Mouse (Mus musculus) 3T3-L1 (cell line): Measurements from ENCODE around the gene Gm6685.
"Not testable (repeated sequence)": the region's sequence is repeated elsewhere in the genome, so short reads cannot be mapped to it uniquely, and the experiment has no call there.

ENCODE experiments used
- DNase-seq: peaks from one replicate; pipeline ENCODE4 v3.0.0-alpha.2; 2015; ENCODE audit warnings: low read depth, low spot score

The Gm6685 gene

DNA sequence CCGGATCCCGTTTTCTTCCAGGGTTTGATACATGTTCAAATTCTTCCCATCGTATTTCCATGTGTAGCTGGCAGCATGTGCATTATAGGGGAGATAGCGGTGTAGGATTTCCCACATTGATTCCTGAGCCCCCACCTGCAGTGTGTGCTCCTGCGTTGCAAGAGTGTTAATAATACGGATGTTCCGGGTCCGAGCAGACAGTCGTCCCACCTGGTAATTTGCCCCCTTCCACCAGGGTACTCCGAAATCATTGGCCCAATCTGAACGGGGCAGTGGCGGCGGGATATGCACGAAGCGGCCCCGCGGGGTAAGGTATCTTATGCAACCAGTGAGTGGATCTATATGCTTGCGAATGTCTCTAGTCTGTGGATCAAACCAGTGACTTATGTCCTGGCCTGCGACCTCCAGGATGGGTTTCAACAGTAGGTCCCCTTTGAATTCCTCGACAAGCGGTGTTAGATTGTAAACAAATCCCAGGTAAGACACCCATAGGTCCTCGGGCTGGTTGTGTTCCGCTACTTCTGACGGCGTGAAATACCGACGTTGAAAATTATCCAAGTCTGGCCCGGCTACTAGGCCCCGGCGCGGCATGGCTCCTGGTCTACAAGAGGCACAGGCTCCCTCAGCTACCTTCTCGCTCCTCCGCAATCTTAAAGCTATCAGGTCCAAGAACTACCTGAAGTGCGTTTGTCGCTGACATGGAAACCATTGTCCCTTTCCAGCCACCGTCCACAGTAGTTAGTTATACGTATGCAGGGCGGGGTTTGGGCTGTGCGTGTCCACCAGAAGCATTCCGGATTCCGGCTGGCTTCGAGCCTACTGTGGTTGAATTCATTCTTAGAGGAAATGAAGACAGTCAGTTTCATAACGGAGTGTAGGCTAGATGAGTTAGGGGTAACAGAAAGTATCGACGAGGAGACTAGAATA is at the start of gene Gm6685:
Gm6685 (minus strand) TSS at position 644 of the 927 bp plus-strand sequence.
- DNase-seq = not testable (repeated sequence)

DNA sequence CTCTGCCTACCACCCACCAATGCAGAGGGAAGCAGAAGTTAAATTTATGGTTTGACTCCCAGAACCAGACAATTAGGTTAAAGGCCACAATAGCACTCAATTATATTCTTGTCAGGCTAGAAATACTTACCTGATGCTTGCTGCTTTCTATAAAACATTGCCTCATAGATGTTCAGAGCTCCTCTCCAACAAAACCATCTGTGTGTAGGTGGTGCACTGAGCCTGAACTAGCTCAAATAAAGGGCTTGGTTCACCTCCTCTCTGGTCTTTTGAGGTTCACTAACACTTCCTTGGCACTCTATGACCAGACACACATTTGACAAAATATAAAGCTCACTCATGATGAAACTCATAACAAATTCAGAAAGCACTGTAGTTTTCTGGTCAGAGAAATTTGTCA is 36.2 kb upstream of the Gm6685 start:
- DNase-seq = no peak

DNA sequence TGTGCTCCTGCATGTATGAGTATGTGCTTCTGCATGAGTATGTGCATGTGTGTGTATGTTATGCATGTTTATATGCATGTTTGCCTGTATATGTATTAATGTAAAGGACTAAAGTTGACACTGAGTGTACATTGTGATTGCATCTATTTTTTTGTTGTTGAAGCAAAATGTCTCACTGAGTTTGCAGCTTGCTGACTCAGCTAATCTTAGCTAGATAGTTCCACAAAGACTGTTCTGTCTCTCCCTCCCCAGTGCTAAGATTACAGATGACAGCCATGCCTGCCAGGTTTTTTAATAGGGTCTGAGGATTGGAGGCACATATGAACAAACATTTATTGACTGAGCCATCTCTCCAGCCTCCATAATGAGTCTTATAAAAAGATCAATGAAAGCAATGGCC is 35.0 kb upstream of the Gm6685 start:
- no peak for DNase-seq

DNA sequence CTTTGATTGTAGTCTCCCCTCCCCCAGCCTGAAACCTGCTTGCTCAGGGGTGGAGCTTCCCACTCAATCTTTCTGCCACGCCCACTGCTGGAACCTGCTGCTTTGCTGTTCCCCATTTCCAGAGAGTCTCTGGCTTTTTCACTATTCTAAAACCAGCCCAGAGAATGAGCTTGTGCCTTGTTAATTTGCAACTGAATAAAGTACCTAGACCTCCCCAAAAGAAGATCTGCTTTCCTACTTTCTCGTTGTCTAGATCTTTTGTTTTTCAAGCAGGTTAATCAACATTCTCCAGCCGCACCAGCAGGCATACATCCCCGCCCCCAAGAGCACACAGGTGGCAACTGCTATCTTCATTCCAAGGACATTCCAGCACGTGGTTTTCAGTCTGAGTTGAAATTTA is 31.7 kb upstream of the Gm6685 start:
- not testable (repeated sequence) for DNase-seq

DNA sequence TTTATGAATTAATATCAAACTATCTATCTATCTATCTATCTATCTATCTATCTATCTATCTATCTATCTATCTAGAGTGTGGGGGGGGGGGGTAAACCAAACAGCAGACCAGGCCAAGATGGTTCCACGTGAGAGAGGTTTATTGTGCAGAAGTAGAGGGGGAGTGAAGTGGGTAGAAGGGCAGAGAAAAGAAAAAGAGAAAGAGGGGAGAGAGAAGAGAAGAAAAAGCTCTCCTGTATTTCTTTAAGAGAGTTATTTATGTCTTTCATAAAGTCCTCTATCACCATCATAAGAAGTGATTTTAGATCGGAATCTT is 26.2 kb upstream of the Gm6685 start:
- DNase-seq = no peak

DNA sequence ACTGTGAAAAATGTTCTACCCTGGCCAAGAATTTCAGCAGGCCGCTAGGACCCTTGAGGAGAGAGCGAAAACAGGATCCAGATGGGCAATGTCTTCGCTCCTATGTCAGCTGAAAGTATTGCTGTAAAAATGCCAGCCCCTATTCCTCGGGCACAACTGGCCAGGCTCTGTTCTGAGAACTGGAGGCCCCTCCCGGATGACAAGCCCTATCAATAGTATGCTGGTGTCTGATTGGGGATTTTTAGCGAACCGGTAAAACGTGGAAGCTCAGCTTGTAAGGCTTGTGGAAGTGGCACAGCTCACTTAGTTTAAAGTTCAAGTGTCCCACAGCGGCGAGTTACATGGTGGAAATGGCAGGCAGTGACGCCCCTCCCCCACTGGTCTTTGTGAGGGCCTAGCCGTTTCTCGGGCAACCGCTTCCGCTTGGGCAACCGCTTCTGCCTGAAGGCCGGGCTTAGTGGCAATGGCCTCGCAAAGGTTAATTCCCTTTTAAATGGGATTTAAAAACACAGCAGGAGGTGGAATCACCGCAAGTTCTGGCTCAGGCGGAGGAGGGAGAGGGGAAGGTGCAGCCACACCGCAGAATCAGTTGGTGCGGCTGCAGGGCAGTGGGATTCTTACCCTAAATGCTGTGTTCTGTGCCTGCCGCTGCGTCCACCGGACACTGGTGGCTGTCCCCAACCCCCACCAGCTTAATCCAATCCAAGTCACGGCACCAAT is 25.7 kb upstream of the Gm6685 start:
- no peak for DNase-seq

DNA sequence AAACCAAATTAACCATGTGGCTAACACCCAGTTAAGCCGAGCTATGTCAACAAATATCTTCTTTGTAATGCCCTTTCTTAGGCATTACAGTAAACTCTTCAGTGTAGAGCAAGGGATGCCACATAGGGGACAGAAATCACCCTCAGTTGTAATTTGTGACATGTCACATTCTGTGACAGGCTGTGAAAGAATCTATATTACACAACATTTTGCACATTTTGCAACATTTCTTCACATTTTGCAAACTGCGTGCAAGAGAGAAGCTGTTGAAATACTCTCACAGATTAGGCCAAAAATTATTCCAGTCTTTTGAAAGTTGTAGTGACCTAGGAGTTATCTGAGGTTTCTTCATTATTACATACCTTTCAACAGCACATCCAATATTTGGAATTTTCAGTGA is 3.8 kb upstream of the Gm6685 start:
- peak; percentile 3 for DNase-seq

DNA sequence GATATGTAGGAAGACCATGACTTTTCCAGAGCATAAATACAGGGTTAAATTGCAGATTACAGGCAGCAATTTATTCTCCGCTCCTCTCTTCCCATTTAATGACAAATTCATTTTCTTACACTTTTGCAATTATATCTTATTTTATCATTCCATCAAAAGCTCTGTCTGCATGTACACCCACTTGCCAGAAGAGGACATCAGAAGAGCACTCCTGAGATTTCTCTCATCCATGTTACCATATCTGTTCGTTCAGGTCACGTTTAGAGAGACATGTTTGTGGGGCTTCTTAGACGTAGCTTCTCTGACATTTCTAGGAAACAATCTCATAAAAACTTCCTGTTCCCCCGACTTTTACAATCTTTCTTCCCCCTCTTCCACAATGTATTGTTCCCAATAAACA is 2.2 kb upstream of the Gm6685 start:
- DNase-seq = no peak

DNA sequence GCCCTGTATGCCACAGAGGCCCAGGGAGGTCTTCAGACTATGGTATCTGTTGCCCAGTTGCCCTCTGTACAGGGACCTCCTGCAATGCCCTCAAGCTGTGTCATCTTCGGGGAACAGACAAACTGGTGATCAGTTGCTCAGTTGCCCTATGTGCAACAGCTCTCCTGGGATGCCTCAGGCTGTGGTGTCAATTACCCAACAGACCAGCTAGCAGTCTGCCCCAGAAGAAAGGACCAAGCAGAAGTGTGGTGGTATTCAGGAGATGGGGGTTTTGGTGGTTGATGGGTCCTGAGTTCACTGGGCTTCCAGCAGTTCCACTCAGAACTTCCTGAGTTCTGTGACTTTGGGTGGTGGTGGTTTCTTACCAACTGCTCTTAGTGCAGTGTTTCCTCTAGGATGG is 11.8 kb downstream of the Gm6685 start:
- no peak for DNase-seq

DNA sequence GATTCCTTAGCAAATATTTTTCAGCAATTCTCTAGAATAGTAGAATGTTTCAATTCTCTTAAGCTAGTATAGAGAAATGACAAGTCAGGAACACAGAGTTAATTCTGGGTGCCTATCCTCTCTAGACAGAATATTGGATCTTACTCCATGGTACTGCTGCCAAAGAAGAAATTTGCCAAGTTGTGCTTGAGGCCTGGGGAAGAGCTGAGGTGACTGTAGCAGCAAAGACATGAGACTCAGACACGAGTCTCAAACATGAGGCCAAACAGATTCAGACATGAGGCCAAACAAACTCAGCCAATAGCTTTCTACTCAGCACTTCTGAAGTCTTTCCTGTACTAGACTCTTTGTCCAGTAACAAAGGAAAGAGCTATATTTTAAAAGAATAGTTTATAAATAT is 26.3 kb downstream of the Gm6685 start:
- no peak for DNase-seq

DNA sequence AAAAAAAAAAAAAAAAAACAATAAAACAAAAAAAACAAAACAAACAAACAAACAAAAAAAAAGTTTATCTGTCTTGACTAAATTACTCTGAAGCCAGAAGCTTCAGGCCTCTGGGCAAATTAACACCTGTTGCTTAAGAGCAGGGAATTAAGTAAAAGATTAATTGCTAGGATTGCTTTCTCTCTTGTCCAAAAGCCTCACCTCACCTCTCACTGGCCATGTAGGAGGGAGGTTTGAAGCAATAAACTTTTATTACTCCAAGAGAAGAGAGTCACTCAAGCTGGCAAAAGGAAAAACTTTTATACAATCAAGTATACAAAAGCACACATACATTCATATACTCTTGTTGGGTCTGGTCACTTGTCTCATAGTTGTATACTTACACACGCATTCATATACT is 31.9 kb downstream of the Gm6685 start:
- no peak for DNase-seq

DNA sequence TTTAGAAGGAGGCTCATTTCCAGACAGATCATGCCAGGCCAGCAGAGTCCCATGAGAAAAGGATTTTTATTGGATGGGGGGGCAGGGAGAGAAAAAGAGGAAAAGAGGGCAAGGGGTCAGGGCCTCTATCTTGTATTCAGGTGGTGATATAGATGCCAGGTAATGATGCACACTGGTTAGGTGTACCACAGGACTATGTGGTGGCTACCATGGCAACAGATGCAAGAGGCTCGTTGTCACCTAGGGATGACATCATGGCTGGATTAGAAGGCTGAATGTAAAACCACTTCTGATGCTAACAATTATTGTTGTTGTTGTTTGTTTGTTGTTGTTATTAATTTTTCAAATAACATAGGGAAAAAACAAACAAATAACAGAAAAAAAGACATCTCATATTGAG is 49.2 kb downstream of the Gm6685 start:
- DNase-seq = no peak
